Mouse (Mus musculus): ENCODE measurements around the gene Serbp1.

GRCm38 (mm10) chr6:67200715-67201322 lies 37.2 kb upstream of the Serbp1 start:
- no peak for TF ChIP-seq EP300 (IDR thresholded peaks at IDR 0.05; ENCODE audit: low read depth)
- TF ChIP-seq CTCF (IDR thresholded peaks at IDR 0.05; ENCODE audit: low read depth): no peak
